Mouse (Mus musculus): ENCODE results near the gene Drosha. TPM values are rescaled to one million over a fixed set of nuclear protein-coding genes. Genes with fewer than 3 reads are reported as not detected.

The Drosha gene
- total and polyA plus RNA-seq, 2 experiments: 3.2 to 3.4 TPM

DNA sequence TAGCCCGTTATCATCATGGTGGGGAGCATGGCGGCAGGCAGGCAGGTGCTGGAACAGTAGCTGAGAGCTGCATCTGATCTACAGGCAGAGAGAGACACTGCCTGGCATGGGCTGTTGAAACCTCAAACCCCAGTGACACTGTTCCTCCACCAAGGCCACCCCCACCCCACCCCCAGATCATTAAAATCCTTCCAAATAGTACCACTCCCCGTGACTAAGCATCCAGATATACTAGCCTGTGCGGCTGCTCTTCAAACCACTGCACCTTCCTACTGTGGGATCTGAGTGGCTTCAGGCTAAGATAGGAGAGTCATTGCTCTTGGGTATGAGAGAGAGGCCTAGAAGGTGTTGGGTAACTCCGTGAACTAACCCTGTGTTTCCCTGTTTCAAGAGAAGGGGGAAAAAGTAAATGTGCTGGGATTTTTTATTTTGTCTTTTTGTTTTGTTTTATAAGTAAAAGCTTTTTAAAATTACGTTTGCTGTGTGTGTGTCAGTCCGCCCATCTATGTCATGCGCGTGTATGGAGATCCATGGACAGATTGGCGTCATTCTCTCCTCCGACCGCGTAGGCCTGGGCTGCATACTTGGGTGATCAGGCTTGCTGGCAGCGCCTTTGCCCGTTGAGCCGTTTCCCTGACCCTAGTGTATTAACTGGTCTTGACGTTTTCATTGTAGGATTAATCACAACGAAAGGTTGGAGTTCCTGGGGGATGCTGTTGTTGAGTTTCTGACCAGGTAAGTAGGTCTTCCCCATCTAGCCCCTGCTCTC, 76.0 kb downstream of the Drosha start:
- no peak for TF ChIP-seq CTCF (IDR thresholded peaks at IDR 0.05; ENCODE audit: low read depth, low read length)
- no peak for TF ChIP-seq POLR2A (IDR thresholded peaks at IDR 0.05; ENCODE audit: extremely low read depth, insufficient read depth, low read length)
- no peaks in the 10 kb centered on the region for H3K27me3 ChIP-seq (ENCODE audit: control insufficient read depth, insufficient read depth, low read length)
- peaks cover 25% of the 10 kb centered on the region for H3K36me3 ChIP-seq (ENCODE audit: control insufficient read depth, insufficient read depth, low read length)
- 97% methylated on average over 18 of the region's 18 CpGs for WGBS
- no peak overlapping the region for H3K4me3 ChIP-seq (ENCODE audit: insufficient read depth, low read depth, low read length)
- DNase-seq (ENCODE audit: extremely low read depth, low read depth, low spot score): no peak
- no peak overlapping the region for H3K9ac ChIP-seq (ENCODE audit: low read depth, low read length)
- H3K79me2 ChIP-seq (ENCODE audit: control insufficient read depth, insufficient read depth, low read length): no peaks in the 10 kb centered on the region
- no peak overlapping the region for H3K27ac ChIP-seq (replicated peaks; ENCODE audit: insufficient read depth, low read depth, low read length)
- H3K4me1 ChIP-seq (ENCODE audit: control insufficient read depth, insufficient read depth, low read length): no peaks in the 10 kb centered on the region

DNA sequence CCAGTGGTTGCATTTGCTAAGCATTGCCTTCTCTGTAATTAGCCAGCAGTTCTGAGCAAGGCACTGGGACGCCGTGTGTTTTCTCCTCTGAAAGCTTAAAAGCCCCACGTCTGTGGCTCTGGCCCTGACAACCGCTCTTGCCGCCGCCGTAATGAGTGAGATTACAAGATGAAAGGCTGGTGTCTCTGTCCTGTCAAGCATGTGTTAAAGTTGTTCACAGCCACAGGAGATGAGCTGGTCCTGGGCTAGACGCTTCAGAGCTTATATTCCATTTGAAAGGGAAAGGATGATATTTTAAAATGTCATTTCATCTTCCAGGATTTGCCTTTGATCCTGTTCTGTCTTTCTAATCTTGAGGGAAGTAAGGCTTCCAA, 76.6 kb downstream of the Drosha start:
- peaks cover 25% of the 10 kb centered on the region for H3K36me3 ChIP-seq (ENCODE audit: control insufficient read depth, insufficient read depth, low read length)
- 95% methylated on average over 8 of the region's 8 CpGs for WGBS

DNA sequence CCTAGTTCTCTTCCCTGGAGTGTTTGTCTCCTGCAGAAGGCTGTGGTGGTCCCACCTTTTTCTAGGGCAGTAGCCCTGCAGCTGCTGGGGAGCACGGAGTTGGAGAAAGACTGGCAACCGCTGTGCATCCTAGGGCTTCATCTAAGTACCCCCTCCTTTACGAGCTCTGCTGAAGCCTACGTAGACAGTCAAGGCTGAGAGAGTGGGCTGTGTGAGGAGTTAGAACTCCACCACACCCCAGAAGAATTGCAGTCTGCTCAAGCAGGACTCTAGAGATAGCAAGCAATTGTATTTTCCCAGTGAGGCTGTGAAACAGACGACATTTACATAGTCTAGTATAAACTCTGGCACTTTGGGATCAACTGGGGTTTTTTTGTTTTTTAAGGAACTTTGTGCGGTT, 79.8 kb downstream of the Drosha start:
- 94% methylated on average over 6 of the region's 6 CpGs for WGBS
- peaks cover 28% of the 10 kb centered on the region for H3K36me3 ChIP-seq (ENCODE audit: control insufficient read depth, insufficient read depth, low read length)

More for the DNA sequence above, 76.6 kb downstream of the Drosha start:
- H3K4me1 ChIP-seq (ENCODE audit: control insufficient read depth, insufficient read depth, low read length): no peaks in the 10 kb centered on the region
- H3K27ac ChIP-seq (replicated peaks; ENCODE audit: insufficient read depth, low read depth, low read length): no peak overlapping the region
- DNase-seq (ENCODE audit: extremely low read depth, low read depth, low spot score): no peak
- no peaks in the 10 kb centered on the region for H3K79me2 ChIP-seq (ENCODE audit: control insufficient read depth, insufficient read depth, low read length)
- H3K27me3 ChIP-seq (ENCODE audit: control insufficient read depth, insufficient read depth, low read length): no peaks in the 10 kb centered on the region
- no peak overlapping the region for H3K4me3 ChIP-seq (ENCODE audit: insufficient read depth, low read depth, low read length)
- no peak overlapping the region for H3K9ac ChIP-seq (ENCODE audit: low read depth, low read length)
- TF ChIP-seq POLR2A (IDR thresholded peaks at IDR 0.05; ENCODE audit: extremely low read depth, insufficient read depth, low read length): no peak
- no peak for TF ChIP-seq CTCF (IDR thresholded peaks at IDR 0.05; ENCODE audit: low read depth, low read length)

DNA sequence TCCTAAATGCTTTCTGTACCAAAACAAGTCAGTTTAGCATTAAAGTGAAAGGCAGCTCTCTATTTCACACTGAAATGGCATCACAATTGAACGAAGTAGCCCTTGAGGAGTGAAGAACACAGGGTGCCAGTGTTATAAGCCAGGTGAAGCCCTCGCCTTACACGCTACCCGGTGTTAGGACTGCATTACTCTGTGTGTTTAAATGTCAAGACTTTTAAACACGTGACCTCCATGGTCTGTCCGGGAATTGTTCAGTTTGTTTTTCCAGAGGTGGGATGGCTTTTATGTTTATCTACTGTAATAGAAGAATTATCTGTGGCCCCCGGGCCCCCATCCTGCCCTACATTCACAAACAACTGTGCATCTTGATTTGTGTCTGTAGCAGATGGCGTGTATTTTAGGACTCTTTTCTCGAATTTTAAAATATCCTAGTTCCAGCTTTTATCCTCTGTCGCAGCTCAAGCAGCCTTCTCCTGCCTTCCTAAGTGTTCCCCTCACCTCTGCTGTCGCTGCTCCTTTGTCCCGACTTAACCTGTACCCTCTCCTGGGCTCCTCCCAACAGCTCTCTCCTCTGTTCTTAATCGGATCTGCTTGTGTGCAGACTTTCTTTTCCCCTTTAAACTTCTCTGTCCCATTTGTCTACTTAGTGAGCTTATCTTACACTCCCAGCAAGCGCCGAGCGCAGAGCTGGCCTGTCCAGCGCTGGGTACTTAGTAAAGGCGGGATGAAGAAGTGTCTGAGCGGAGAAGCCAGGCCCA, 83.5 kb downstream of the Drosha start:
- Histone ChIP-seq H3K4me3 (ENCODE audit: insufficient read depth, low read depth, low read length) (no peak overlapping the region), H3K4me1 (ENCODE audit: control insufficient read depth, insufficient read depth, low read length) (no peaks in the 10 kb centered on the region), H3K79me2 (ENCODE audit: control insufficient read depth, insufficient read depth, low read length) (no peaks in the 10 kb centered on the region), H3K36me3 (ENCODE audit: control insufficient read depth, insufficient read depth, low read length) (peaks cover 23% of the 10 kb centered on the region), H3K27ac (replicated peaks; ENCODE audit: insufficient read depth, low read depth, low read length) (no peak overlapping the region), H3K9ac (ENCODE audit: low read depth, low read length) (no peak overlapping the region), H3K27me3 (ENCODE audit: control insufficient read depth, insufficient read depth, low read length) (no peaks in the 10 kb centered on the region)
- 88% methylated on average over 19 of the region's 19 CpGs for WGBS
- TF ChIP-seq POLR2A (IDR thresholded peaks at IDR 0.05; ENCODE audit: extremely low read depth, insufficient read depth, low read length) (no peak), CTCF (IDR thresholded peaks at IDR 0.05; ENCODE audit: low read depth, low read length) (no peak)
- DNase-seq (ENCODE audit: extremely low read depth, low read depth, low spot score): no peak

More for the DNA sequence above, 79.8 kb downstream of the Drosha start:
- H3K27me3 ChIP-seq (ENCODE audit: control insufficient read depth, insufficient read depth, low read length): no peaks in the 10 kb centered on the region
- H3K79me2 ChIP-seq (ENCODE audit: control insufficient read depth, insufficient read depth, low read length): no peaks in the 10 kb centered on the region
- no peak overlapping the region for H3K9ac ChIP-seq (ENCODE audit: low read depth, low read length)
- TF ChIP-seq CTCF (IDR thresholded peaks at IDR 0.05; ENCODE audit: low read depth, low read length): no peak
- TF ChIP-seq POLR2A (IDR thresholded peaks at IDR 0.05; ENCODE audit: extremely low read depth, insufficient read depth, low read length): no peak
- no peak overlapping the region for H3K27ac ChIP-seq (replicated peaks; ENCODE audit: insufficient read depth, low read depth, low read length)
- DNase-seq (ENCODE audit: extremely low read depth, low read depth, low spot score): no peak
- no peaks in the 10 kb centered on the region for H3K4me1 ChIP-seq (ENCODE audit: control insufficient read depth, insufficient read depth, low read length)
- no peak overlapping the region for H3K4me3 ChIP-seq (ENCODE audit: insufficient read depth, low read depth, low read length)

DNA sequence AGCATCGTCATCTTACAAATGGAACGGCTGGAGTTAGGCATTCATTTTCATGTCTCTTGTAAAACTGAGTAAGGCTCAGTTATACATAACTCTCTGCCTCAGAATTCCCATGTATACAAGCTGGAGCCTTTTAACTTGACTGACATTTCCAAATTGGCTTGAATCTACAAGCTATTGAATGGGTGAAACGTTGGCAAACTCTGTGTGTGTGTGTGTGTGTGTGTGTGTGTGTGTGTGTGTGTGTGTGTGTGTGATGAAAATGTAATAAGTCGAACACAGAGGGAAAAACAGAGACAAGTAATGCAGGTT, 84.1 kb downstream of the Drosha start:
- Histone ChIP-seq H3K9ac (ENCODE audit: low read depth, low read length) (no peak overlapping the region), H3K79me2 (ENCODE audit: control insufficient read depth, insufficient read depth, low read length) (no peaks in the 10 kb centered on the region), H3K4me1 (ENCODE audit: control insufficient read depth, insufficient read depth, low read length) (no peaks in the 10 kb centered on the region), H3K27me3 (ENCODE audit: control insufficient read depth, insufficient read depth, low read length) (no peaks in the 10 kb centered on the region), H3K4me3 (ENCODE audit: insufficient read depth, low read depth, low read length) (no peak overlapping the region), H3K36me3 (ENCODE audit: control insufficient read depth, insufficient read depth, low read length) (peaks cover 24% of the 10 kb centered on the region), H3K27ac (replicated peaks; ENCODE audit: insufficient read depth, low read depth, low read length) (no peak overlapping the region)
- TF ChIP-seq POLR2A (IDR thresholded peaks at IDR 0.05; ENCODE audit: extremely low read depth, insufficient read depth, low read length): no peak
- TF ChIP-seq CTCF (IDR thresholded peaks at IDR 0.05; ENCODE audit: low read depth, low read length): no peak
- WGBS: 85% methylated on average over 4 of the region's 4 CpGs
- DNase-seq (ENCODE audit: extremely low read depth, low read depth, low spot score): no peak

DNA sequence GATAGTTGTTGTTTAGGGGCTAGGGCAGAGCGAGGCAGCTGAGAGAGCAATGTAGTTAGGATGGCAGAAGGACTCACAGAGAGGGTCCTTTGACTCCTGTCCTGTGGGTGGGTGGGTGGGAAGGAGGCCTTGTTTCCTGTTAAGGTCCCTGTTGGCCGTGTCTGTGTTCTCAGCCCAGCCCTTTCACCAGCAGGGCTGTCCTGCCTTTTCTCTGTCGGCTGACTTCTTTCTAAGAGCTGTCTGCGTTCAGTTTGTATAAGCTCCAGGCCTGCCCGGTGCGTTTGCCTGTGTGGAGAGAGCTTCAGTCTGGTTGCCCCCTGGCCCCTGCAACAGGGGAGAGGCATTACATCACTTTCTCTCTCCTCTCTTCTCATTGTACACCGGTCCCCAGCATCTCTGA, 84.6 kb downstream of the Drosha start:
- H3K27ac ChIP-seq (replicated peaks; ENCODE audit: insufficient read depth, low read depth, low read length): no peak overlapping the region
- DNase-seq (ENCODE audit: extremely low read depth, low read depth, low spot score): no peak
- TF ChIP-seq POLR2A (IDR thresholded peaks at IDR 0.05; ENCODE audit: extremely low read depth, insufficient read depth, low read length) (no peak), CTCF (IDR thresholded peaks at IDR 0.05; ENCODE audit: low read depth, low read length) (no peak)
- no peaks in the 10 kb centered on the region for H3K79me2 ChIP-seq (ENCODE audit: control insufficient read depth, insufficient read depth, low read length)
- no peak overlapping the region for H3K4me3 ChIP-seq (ENCODE audit: insufficient read depth, low read depth, low read length)
- H3K9ac ChIP-seq (ENCODE audit: low read depth, low read length): no peak overlapping the region
- 80% methylated on average over 7 of the region's 7 CpGs for WGBS
- no peaks in the 10 kb centered on the region for H3K4me1 ChIP-seq (ENCODE audit: control insufficient read depth, insufficient read depth, low read length)
- H3K27me3 ChIP-seq (ENCODE audit: control insufficient read depth, insufficient read depth, low read length): no peaks in the 10 kb centered on the region
- H3K36me3 ChIP-seq (ENCODE audit: control insufficient read depth, insufficient read depth, low read length): peaks cover 22% of the 10 kb centered on the region

All from liver, adult 2 months (tissue).